8 mouse cellular contexts compared by ENCODE assay signal in genomic region chr1:65177452-65177851, GRCm38 (mm10). TPM values are rescaled to one million over a fixed set of nuclear protein-coding genes. Genes with fewer than 3 reads are reported as not detected.
A peak's percentile ranks its signal among the peaks of the same experiment; 100 is the strongest.
DNase-seq lines count a peak whose midpoint lies in the region; ATAC-seq and TF ChIP-seq lines count a peak whose summit lies in the region.

No protein-coding gene starts in this region.

- no peaks in the 10 kb centered on the region for H3K27me3 ChIP-seq in forebrain, postnatal 0 days (ENCODE audit: insufficient read depth, low read length)
- H3K27me3 ChIP-seq in liver, embryonic 15.5 days: no peaks in the 10 kb centered on the region
- H3K27me3 ChIP-seq in stomach, embryonic 14.5 days (ENCODE audit: control insufficient read depth, insufficient read depth, low read length): no peaks in the 10 kb centered on the region

- 31% methylated on average over 3 of the region's 3 CpGs for WGBS in forebrain, postnatal 0 days
- WGBS in liver, embryonic 15.5 days (ENCODE audit: insufficient replicate concordance): 33% methylated on average over 3 of the region's 3 CpGs
- WGBS in stomach, embryonic 14.5 days: 33% methylated on average over 3 of the region's 3 CpGs

- TF ChIP-seq CTCF in layer of hippocampus, adult 2 months (conservative IDR thresholded peaks at IDR 0.05): no peak
- no peak for TF ChIP-seq CTCF in forebrain, postnatal 0 days (IDR thresholded peaks at IDR 0.05; ENCODE audit: low read depth)

- H3K9ac ChIP-seq in forebrain, postnatal 0 days: peak overlapping the region; percentile 87; the same call in 1 of the 2 replicates
- 0 out of 2 replicates have a peak overlapping the region, but pooled peaks have one; percentile 69 for H3K9ac ChIP-seq in liver, embryonic 15.5 days
- peak overlapping the region; percentile 68; the same call in 1 of the 2 replicates for H3K9ac ChIP-seq in stomach, embryonic 14.5 days (replicated peaks; ENCODE audit: low read depth, low read length)

- no peak for DNase-seq in layer of hippocampus, adult 2 months (ENCODE audit: low spot score in 2 of 2)
- DNase-seq in layer of hippocampus, adult 18-20 months (ENCODE audit: low spot score in 2 of 2): no peak
- no peak for DNase-seq in forebrain, postnatal 0 days
- DNase-seq in cerebellum, adult 18-20 months: no peak
- DNase-seq in testis, postnatal 14 days (ENCODE audit: low spot score): no peak
- DNase-seq in layer of hippocampus, postnatal 36 days: no peak

- peaks cover 19% of the 10 kb centered on the region for H3K4me1 ChIP-seq in forebrain, postnatal 0 days (ENCODE audit: insufficient read depth)
- peaks cover 39% of the 10 kb centered on the region for H3K4me1 ChIP-seq in liver, embryonic 15.5 days (replicated peaks)
- H3K4me1 ChIP-seq in stomach, embryonic 14.5 days (ENCODE audit: control insufficient read depth, insufficient read depth, low read length): peaks cover 3% of the 10 kb centered on the region; the same call in 1 of the 2 replicates

- H3K4me2 ChIP-seq in forebrain, postnatal 0 days (ENCODE audit: low read depth): peak overlapping the region; percentile 47
- H3K4me2 ChIP-seq in liver, embryonic 15.5 days: peak overlapping the region; percentile 93
- peak overlapping the region; percentile 76 for H3K4me2 ChIP-seq in stomach, embryonic 14.5 days (replicated peaks; ENCODE audit: low read depth, low read length)

- peaks cover 15% of the 10 kb centered on the region for H3K36me3 ChIP-seq in forebrain, postnatal 0 days (ENCODE audit: insufficient read depth)
- peaks cover 8% of the 10 kb centered on the region for H3K36me3 ChIP-seq in liver, embryonic 15.5 days (replicated peaks)
- peaks cover 14% of the 10 kb centered on the region for H3K36me3 ChIP-seq in stomach, embryonic 14.5 days (ENCODE audit: control insufficient read depth, insufficient read depth, low read length)

- H3K4me3 ChIP-seq in layer of hippocampus, adult 2 months: peak overlapping the region; percentile 66
- peak overlapping the region; percentile 82 for H3K4me3 ChIP-seq in forebrain, postnatal 0 days (ENCODE audit: low read depth, low read length)
- peak overlapping the region; percentile 72 for H3K4me3 ChIP-seq in liver, embryonic 15.5 days (replicated peaks)
- H3K4me3 ChIP-seq in stomach, embryonic 14.5 days (ENCODE audit: low read depth, low read length): peak overlapping the region; percentile 80

- H3K9me3 ChIP-seq in forebrain, postnatal 0 days (ENCODE audit: low read length): no peaks in the 10 kb centered on the region
- no peaks in the 10 kb centered on the region for H3K9me3 ChIP-seq in liver, embryonic 15.5 days (replicated peaks)
- no peaks in the 10 kb centered on the region for H3K9me3 ChIP-seq in stomach, embryonic 14.5 days (ENCODE audit: control insufficient read depth, low read depth, low read length)

- peak overlapping the region; percentile 91 for H3K27ac ChIP-seq in layer of hippocampus, adult 2 months
- H3K27ac ChIP-seq in forebrain, postnatal 0 days (ENCODE audit: low read depth, low read length): no peak overlapping the region
- H3K27ac ChIP-seq in liver, embryonic 15.5 days (replicated peaks): peak overlapping the region; percentile 94
- H3K27ac ChIP-seq in stomach, embryonic 14.5 days (ENCODE audit: low read length): no peak overlapping the region; the same call in 1 of the 2 replicates

- ATAC-seq in forebrain, postnatal 0 days: no peak
- ATAC-seq in liver, embryonic 15.5 days (ENCODE audit: insufficient read depth): no peak
- ATAC-seq in stomach, embryonic 14.5 days (ENCODE audit: insufficient number of reproducible peaks, insufficient read depth, low FRiP score, low read depth): no peak

RNA-seq across cellular contexts. Expression of gene Idh1, which starts 8.8 kb away (rescaled TPM):
- total RNA-seq in layer of hippocampus, adult 2 months (2021): 10 to 100 TPM; 41.5 to 49.6 TPM
- total RNA-seq in layer of hippocampus, adult 18-20 months (2021): 10 to 100 TPM; 40.0 to 47.8 TPM
- 366 and 375 TPM in 2 replicates for total RNA-seq in forebrain, postnatal 0 days (2014; rRNA removed)
- polyA plus RNA-seq in forebrain, postnatal 0 days (2015; fragmentation: Nextera tagmentation; extraction: Ambion mirVana): 436 and 453 TPM in 2 replicates
- 118 and 131 TPM in 2 replicates for polyA plus RNA-seq in liver, embryonic 15.5 days (2015; fragmentation: Nextera tagmentation; extraction: Ambion mirVana)
- 148 and 162 TPM in 2 replicates for polyA plus RNA-seq in stomach, embryonic 14.5 days (2014; fragmentation: Nextera tagmentation; extraction: Ambion mirVana)
- total RNA-seq in layer of hippocampus, postnatal 36 days (2021): 10 to 100 TPM; 45.6 to 48.5 TPM

RNA-seq across cellular contexts. Expression of gene Pikfyve, which starts 9.0 kb away (rescaled TPM):
- total RNA-seq in layer of hippocampus, adult 2 months (2021): 10 to 100 TPM; 43.8 to 47.7 TPM
- 10 to 100 TPM; 39.2 to 42.2 TPM for total RNA-seq in layer of hippocampus, adult 18-20 months (2021)
- total RNA-seq in forebrain, postnatal 0 days (2014; rRNA removed): 33.6 and 42.6 TPM in 2 replicates
- polyA plus RNA-seq in forebrain, postnatal 0 days (2015; fragmentation: Nextera tagmentation; extraction: Ambion mirVana): 8.3 and 9.9 TPM in 2 replicates
- polyA plus RNA-seq in liver, embryonic 15.5 days (2015; fragmentation: Nextera tagmentation; extraction: Ambion mirVana): 3.9 and 4.4 TPM in 2 replicates
- polyA plus RNA-seq in stomach, embryonic 14.5 days (2014; fragmentation: Nextera tagmentation; extraction: Ambion mirVana): 18.7 TPM in 2 replicates
- total RNA-seq in layer of hippocampus, postnatal 36 days (2021): 10 to 100 TPM; 41.9 to 44.0 TPM

RNA-seq across cellular contexts. Expression of gene D630023F18Rik, which starts 54.4 kb away (rescaled TPM):
- total RNA-seq in layer of hippocampus, adult 2 months (2021): 1 to 10 TPM; 8.4 to 8.8 TPM
- total RNA-seq in layer of hippocampus, adult 18-20 months (2021): 1 to 10 TPM; 9.3 to 9.5 TPM
- total RNA-seq in forebrain, postnatal 0 days (2014; rRNA removed): 6.5 and 9.8 TPM in 2 replicates
- 8.2 and 12.3 TPM in 2 replicates for polyA plus RNA-seq in forebrain, postnatal 0 days (2015; fragmentation: Nextera tagmentation; extraction: Ambion mirVana)
- 0.31 and 0.41 TPM in 2 replicates for polyA plus RNA-seq in liver, embryonic 15.5 days (2015; fragmentation: Nextera tagmentation; extraction: Ambion mirVana)
- 0.29 TPM in 1 of 2 replicates, not detected in the other for polyA plus RNA-seq in stomach, embryonic 14.5 days (2014; fragmentation: Nextera tagmentation; extraction: Ambion mirVana)
- total RNA-seq in layer of hippocampus, postnatal 36 days (2021): 1 to 10 TPM; 7.9 to 9.9 TPM

RNA-seq across cellular contexts. Expression of gene Gm28845, which starts 58.1 kb away (rescaled TPM):
- total RNA-seq in layer of hippocampus, adult 2 months (2021): under 1 TPM in 1 of 2 experiments, not detected in 1; 0.76 TPM
- under 1 TPM in 1 of 2 experiments, not detected in 1; 0.54 TPM for total RNA-seq in layer of hippocampus, adult 18-20 months (2021)
- total RNA-seq in forebrain, postnatal 0 days (2014; rRNA removed): 0.92 TPM in 1 of 2 replicates, not detected in the other
- 0.52 TPM in 1 of 2 replicates, not detected in the other for polyA plus RNA-seq in forebrain, postnatal 0 days (2015; fragmentation: Nextera tagmentation; extraction: Ambion mirVana)
- polyA plus RNA-seq in liver, embryonic 15.5 days (2015; fragmentation: Nextera tagmentation; extraction: Ambion mirVana): not detected in 2 replicates
- not detected in 2 replicates for polyA plus RNA-seq in stomach, embryonic 14.5 days (2014; fragmentation: Nextera tagmentation; extraction: Ambion mirVana)
- not detected for total RNA-seq in layer of hippocampus, postnatal 36 days (2021)

Comparison
In these comparisons a context has a peak if more than half of its experiments do, and no peak if none do; other contexts are left out.
1. H3K27ac ChIP-seq: peak in layer of hippocampus, adult 2 months (single experiment) and liver, embryonic 15.5 days (single experiment); none in forebrain, postnatal 0 days (single experiment) and stomach, embryonic 14.5 days (single experiment).
2. Peak in every context shown above with its lines, with median percentiles within 50 percentile points of each other: H3K4me3 ChIP-seq, H3K4me2 ChIP-seq and H3K9ac ChIP-seq.